Mouse (Mus musculus): ENCODE measurements around the gene Dynlt1c. TPM values are rescaled to one million over a fixed set of nuclear protein-coding genes. Genes with fewer than 3 reads are reported as not detected.
"Not testable (repeated sequence)": the region's sequence is repeated elsewhere in the genome, so short reads cannot be mapped to it uniquely, and the experiment has no call there.

Gene Dynlt1c
- 14.2 and 16.9 TPM in 2 replicates for total RNA-seq (2014; rRNA removed)
- polyA plus RNA-seq (2015; fragmentation: Nextera tagmentation; extraction: Ambion mirVana): 12.7 and 16.4 TPM in 2 replicates

DNA sequence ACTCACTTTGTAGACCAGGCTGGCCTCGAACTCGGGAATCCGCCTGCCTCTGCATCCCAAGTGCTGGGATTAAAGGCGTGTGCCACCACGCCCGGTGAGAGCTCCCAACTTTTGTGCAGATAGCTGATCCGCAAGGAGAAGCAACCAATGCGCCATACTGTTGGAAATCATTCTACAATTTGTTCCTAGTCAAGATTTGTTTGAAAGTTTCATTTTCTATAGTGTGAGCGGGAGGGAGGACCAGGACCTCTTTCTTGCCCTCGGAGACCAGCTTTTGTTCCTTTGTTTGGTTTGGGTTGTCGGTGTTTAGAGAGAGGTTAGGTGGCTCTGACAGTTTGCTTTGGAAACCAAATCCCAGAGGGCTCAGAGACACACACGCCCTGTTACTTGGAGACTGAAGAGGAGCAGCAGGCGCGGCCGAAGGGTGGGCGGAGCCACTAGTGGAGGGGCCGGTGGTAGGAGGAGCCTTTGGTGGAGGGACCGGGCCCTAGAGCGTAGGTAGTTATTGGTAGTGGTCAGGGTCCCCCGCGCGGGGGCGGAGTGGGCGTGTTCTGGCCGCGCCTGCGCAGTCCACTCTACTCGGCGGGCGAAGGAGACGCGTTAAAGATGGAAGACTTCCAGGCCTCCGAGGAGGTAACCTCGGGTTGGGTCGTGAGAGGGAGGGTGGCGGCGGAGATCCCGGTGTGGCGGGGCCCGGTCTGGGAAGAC is at the start of gene Dynlt1c:
Gene Dynlt1c, plus strand, starts transcription at position 468 of the 708 bp plus-strand sequence.
- Histone ChIP-seq H3K4me2 (ENCODE audit: low read depth, low read length, poor library complexity, severe bottlenecking) (peak within 1 kb of the TSS; percentile 24; the same call in 1 of the 2 replicates), H3K4me3 (ENCODE audit: low read depth, low read length) (peak within 1 kb of the TSS; percentile 21)
- not testable (repeated sequence) for H3K36me3 ChIP-seq (ENCODE audit: insufficient read depth, low read length); H3K9me3 ChIP-seq (ENCODE audit: low read length); H3K27ac ChIP-seq (ENCODE audit: low read depth, low read length); H3K4me1 ChIP-seq (ENCODE audit: insufficient read depth, low read length); H3K9ac ChIP-seq (replicated peaks; ENCODE audit: low read length, poor library complexity, severe bottlenecking); H3K27me3 ChIP-seq (ENCODE audit: insufficient read depth, low read length)
- ATAC-seq (ENCODE audit: low FRiP score) (peak; percentile 92), DNase-seq (ENCODE audit: low spot score) (peak; percentile 90)
- WGBS: 11% methylated on average over 20 of the region's 40 CpGs

- not testable (repeated sequence) for H3K27ac ChIP-seq (ENCODE audit: low read depth, low read length); H3K9me3 ChIP-seq (ENCODE audit: low read length); H3K4me2 ChIP-seq (ENCODE audit: low read depth, low read length, poor library complexity, severe bottlenecking); H3K4me3 ChIP-seq (ENCODE audit: low read depth, low read length); H3K36me3 ChIP-seq (ENCODE audit: insufficient read depth, low read length); DNase-seq (ENCODE audit: low spot score); H3K9ac ChIP-seq (replicated peaks; ENCODE audit: low read length, poor library complexity, severe bottlenecking); H3K27me3 ChIP-seq (ENCODE audit: insufficient read depth, low read length); H3K4me1 ChIP-seq (ENCODE audit: insufficient read depth, low read length)
- ATAC-seq (ENCODE audit: low FRiP score): peak; percentile 51
- WGBS: no CpG with 5 or more reads among the region's 4 CpGs
Observed at GRCm38 (mm10) chr17:6553798-6554197, 47.7 kb upstream of the Dynlt1c start.

DNA sequence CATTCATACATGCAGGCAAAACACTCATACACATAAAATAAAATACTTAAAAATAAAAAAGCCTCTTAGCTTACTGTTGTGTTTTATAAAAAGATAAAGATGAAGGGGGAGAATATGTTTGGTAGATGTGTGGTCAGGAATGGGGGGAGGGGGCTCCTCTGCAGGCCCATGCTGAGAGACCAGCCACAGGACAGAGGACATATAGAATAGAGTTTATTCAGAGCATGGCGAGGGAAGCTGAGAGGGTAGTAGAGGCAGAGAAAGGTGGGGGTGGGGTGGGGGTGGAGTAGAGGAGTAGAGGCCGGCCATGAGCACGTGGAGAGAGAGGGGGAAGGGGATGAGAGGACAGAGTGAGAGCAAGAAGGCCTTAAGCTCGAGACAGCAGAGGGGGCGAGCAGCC is 47.2 kb upstream of the Dynlt1c start:
- DNase-seq (ENCODE audit: low spot score); H3K27ac ChIP-seq (ENCODE audit: low read depth, low read length); H3K9me3 ChIP-seq (ENCODE audit: low read length); H3K4me1 ChIP-seq (ENCODE audit: insufficient read depth, low read length); ATAC-seq (ENCODE audit: low FRiP score); H3K9ac ChIP-seq (replicated peaks; ENCODE audit: low read length, poor library complexity, severe bottlenecking); H3K36me3 ChIP-seq (ENCODE audit: insufficient read depth, low read length); H3K27me3 ChIP-seq (ENCODE audit: insufficient read depth, low read length); H3K4me2 ChIP-seq (ENCODE audit: low read depth, low read length, poor library complexity, severe bottlenecking); H3K4me3 ChIP-seq (ENCODE audit: low read depth, low read length): not testable (repeated sequence)
- no CpG with 5 or more reads among the region's 5 CpGs for WGBS

GRCm38 (mm10) chr17:6559447-6560133 is 41.9 kb upstream of the Dynlt1c start:
- not testable (repeated sequence) for H3K36me3 ChIP-seq (ENCODE audit: insufficient read depth, low read length); H3K27ac ChIP-seq (ENCODE audit: low read depth, low read length); H3K9me3 ChIP-seq (ENCODE audit: low read length); H3K4me3 ChIP-seq (ENCODE audit: low read depth, low read length); H3K4me1 ChIP-seq (ENCODE audit: insufficient read depth, low read length); ATAC-seq (ENCODE audit: low FRiP score); H3K9ac ChIP-seq (replicated peaks; ENCODE audit: low read length, poor library complexity, severe bottlenecking); H3K4me2 ChIP-seq (ENCODE audit: low read depth, low read length, poor library complexity, severe bottlenecking); DNase-seq (ENCODE audit: low spot score); H3K27me3 ChIP-seq (ENCODE audit: insufficient read depth, low read length)
- WGBS: no CpG with 5 or more reads among the region's 4 CpGs

GRCm38 (mm10) chr17:6564866-6565265 is 36.6 kb upstream of the Dynlt1c start:
- not testable (repeated sequence) for H3K27ac ChIP-seq (ENCODE audit: low read depth, low read length); H3K9me3 ChIP-seq (ENCODE audit: low read length); H3K27me3 ChIP-seq (ENCODE audit: insufficient read depth, low read length); DNase-seq (ENCODE audit: low spot score); H3K4me3 ChIP-seq (ENCODE audit: low read depth, low read length); H3K36me3 ChIP-seq (ENCODE audit: insufficient read depth, low read length); H3K9ac ChIP-seq (replicated peaks; ENCODE audit: low read length, poor library complexity, severe bottlenecking); H3K4me1 ChIP-seq (ENCODE audit: insufficient read depth, low read length); ATAC-seq (ENCODE audit: low FRiP score); H3K4me2 ChIP-seq (ENCODE audit: low read depth, low read length, poor library complexity, severe bottlenecking)
- 81% methylated on average over 3 of the region's 3 CpGs for WGBS

DNA sequence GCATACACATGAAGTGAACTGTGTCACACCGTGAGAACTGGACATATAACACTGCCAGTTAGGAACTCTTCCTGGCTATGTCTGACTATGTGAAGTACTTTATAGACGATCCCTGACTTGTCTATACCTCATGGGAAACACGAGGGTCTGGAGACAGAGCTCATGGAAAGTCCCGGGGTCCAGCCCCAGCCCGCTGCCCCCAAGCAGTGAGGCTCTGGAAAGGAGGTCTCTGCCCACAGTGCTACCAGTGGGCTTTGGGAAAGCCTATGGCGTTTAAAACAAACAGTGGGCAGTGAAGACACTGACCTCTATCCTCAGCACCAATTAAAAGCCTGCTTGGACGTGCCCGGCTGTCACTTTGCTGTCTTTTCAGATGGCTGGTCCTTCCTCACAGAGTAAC is 33.6 kb upstream of the Dynlt1c start:
- H3K9ac ChIP-seq (replicated peaks; ENCODE audit: low read length, poor library complexity, severe bottlenecking); DNase-seq (ENCODE audit: low spot score); H3K27me3 ChIP-seq (ENCODE audit: insufficient read depth, low read length); H3K4me2 ChIP-seq (ENCODE audit: low read depth, low read length, poor library complexity, severe bottlenecking); ATAC-seq (ENCODE audit: low FRiP score); H3K4me1 ChIP-seq (ENCODE audit: insufficient read depth, low read length); H3K9me3 ChIP-seq (ENCODE audit: low read length); H3K36me3 ChIP-seq (ENCODE audit: insufficient read depth, low read length); H3K27ac ChIP-seq (ENCODE audit: low read depth, low read length); H3K4me3 ChIP-seq (ENCODE audit: low read depth, low read length): not testable (repeated sequence)
- WGBS: 78% methylated on average over 4 of the region's 8 CpGs

- not testable (repeated sequence) for DNase-seq (ENCODE audit: low spot score); H3K4me1 ChIP-seq (ENCODE audit: insufficient read depth, low read length); ATAC-seq (ENCODE audit: low FRiP score); H3K27me3 ChIP-seq (ENCODE audit: insufficient read depth, low read length); H3K27ac ChIP-seq (ENCODE audit: low read depth, low read length); H3K36me3 ChIP-seq (ENCODE audit: insufficient read depth, low read length); H3K4me3 ChIP-seq (ENCODE audit: low read depth, low read length); H3K4me2 ChIP-seq (ENCODE audit: low read depth, low read length, poor library complexity, severe bottlenecking); H3K9me3 ChIP-seq (ENCODE audit: low read length); H3K9ac ChIP-seq (replicated peaks; ENCODE audit: low read length, poor library complexity, severe bottlenecking)
- 90% methylated on average over 9 of the region's 11 CpGs for WGBS
Observed at GRCm38 (mm10) chr17:6571296-6571695, 30.2 kb upstream of the Dynlt1c start.

- no CpG with 5 or more reads among the region's 1 CpGs for WGBS
- not testable (repeated sequence) for H3K9me3 ChIP-seq (ENCODE audit: low read length); H3K4me3 ChIP-seq (ENCODE audit: low read depth, low read length); H3K36me3 ChIP-seq (ENCODE audit: insufficient read depth, low read length); H3K27ac ChIP-seq (ENCODE audit: low read depth, low read length); H3K27me3 ChIP-seq (ENCODE audit: insufficient read depth, low read length); ATAC-seq (ENCODE audit: low FRiP score); H3K9ac ChIP-seq (replicated peaks; ENCODE audit: low read length, poor library complexity, severe bottlenecking); DNase-seq (ENCODE audit: low spot score); H3K4me2 ChIP-seq (ENCODE audit: low read depth, low read length, poor library complexity, severe bottlenecking); H3K4me1 ChIP-seq (ENCODE audit: insufficient read depth, low read length)
Observed at GRCm38 (mm10) chr17:6572202-6572601, 29.3 kb upstream of the Dynlt1c start.

- H3K9ac ChIP-seq (replicated peaks; ENCODE audit: low read length, poor library complexity, severe bottlenecking); H3K4me2 ChIP-seq (ENCODE audit: low read depth, low read length, poor library complexity, severe bottlenecking); H3K4me1 ChIP-seq (ENCODE audit: insufficient read depth, low read length); H3K4me3 ChIP-seq (ENCODE audit: low read depth, low read length); H3K27me3 ChIP-seq (ENCODE audit: insufficient read depth, low read length); H3K36me3 ChIP-seq (ENCODE audit: insufficient read depth, low read length); DNase-seq (ENCODE audit: low spot score); ATAC-seq (ENCODE audit: low FRiP score); H3K27ac ChIP-seq (ENCODE audit: low read depth, low read length); H3K9me3 ChIP-seq (ENCODE audit: low read length): not testable (repeated sequence)
- WGBS: 93% methylated on average over 8 of the region's 8 CpGs
Observed at GRCm38 (mm10) chr17:6575376-6575775, 26.1 kb upstream of the Dynlt1c start.

All from midbrain, postnatal 0 days (tissue).